Mouse (Mus musculus) bone marrow macrophage, adult 2 months (primary cell): Measurements from ENCODE around the gene Tango6.

Experiments used
- CTCF ChIP-seq: IDR thresholded peaks from 2 replicates; pipeline ENCODE4 v1.5.1; 2012; ENCODE audit warnings: low read depth, mild to moderate bottlenecking, low read length, moderate library complexity
- POLR2A ChIP-seq: IDR thresholded peaks from 2 replicates; pipeline ENCODE4 v1.6.1; 2012; ENCODE audit warnings: mild to moderate bottlenecking, low read depth, low read length, borderline replicate concordance

DNA sequence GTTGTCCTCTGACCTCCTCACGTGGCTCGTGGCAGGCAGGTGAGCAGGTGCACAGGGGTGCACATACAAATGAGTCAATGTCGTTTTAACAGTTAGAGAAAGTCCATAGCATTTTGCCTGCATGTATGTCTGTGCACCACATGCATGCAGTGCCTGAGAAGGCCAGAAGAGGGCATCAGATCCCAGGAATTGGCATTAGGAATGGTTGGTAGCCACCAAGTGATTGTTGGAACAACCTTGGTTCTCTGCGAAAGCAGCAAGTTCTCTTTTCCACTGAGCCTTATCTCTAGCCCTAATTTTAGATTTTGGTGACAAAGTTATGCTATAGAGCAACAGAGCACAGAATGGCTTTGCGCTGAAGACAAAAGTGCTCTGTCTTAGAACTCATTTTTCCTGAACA, 16.7 kb downstream of the Tango6 start:
- TF ChIP-seq POLR2A (no peak), CTCF (peak; percentile 56)
